Mouse (Mus musculus): ENCODE results near the gene Zfp865. TPM values are rescaled to one million over a fixed set of nuclear protein-coding genes. Genes with fewer than 3 reads are reported as not detected.
A peak's percentile ranks its signal among the peaks of the same experiment; 100 is the strongest.

Zfp865 gene
- polyA plus RNA-seq (2016; fragmentation: Nextera tagmentation; extraction: Ambion mirVana): 7.5 and 7.7 TPM in 2 replicates

DNA sequence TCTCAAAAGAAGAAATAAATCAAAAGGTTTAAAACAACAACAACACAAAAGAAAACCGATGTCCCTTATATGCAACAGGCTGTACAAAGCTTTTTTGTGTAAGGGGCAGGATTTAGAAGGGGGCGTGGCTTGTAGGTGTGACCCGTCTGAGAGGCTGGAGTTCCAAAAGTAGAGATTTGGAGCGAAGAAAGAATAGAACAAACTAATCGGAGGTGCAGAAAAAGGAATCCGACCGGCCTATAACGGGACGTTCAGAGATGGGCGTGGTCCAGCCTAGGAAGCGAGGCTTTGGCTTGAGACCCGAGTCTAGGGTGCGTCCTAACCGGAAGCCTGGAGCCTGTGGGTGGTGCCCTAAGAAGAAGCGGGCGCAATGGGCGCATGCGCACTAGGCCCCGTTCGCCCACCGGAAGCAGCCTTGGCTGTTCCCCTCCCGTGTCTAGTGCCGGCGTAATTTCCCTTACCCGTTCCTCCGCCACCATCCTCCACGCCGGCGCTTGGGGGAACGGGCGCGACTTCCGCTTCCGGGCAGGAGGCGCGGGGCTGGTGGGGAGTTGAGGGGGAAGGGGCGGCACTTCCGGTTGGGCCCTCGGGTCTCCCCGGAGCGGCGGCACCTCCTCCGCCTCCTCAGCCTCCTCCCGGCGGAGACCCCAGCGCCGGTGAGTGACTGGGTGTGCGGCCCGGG is at the start of gene Zfp865, which contains the start of gene Ccdc106:
TSS of gene Zfp865 (plus strand) at position 377 of the 682 bp plus-strand sequence.
TSS of gene Ccdc106 (plus strand) at position 554 of the 682 bp plus-strand sequence.
- peaks cover 54% of the 10 kb centered on the region for H3K36me3 ChIP-seq
- no peaks in the 10 kb centered on the region for H3K27me3 ChIP-seq (ENCODE audit: low read depth, poor library complexity, severe bottlenecking)
- H3K4me1 ChIP-seq: peaks cover 24% of the 10 kb centered on the region
- H3K9me3 ChIP-seq (replicated peaks): no peaks in the 10 kb centered on the region
- peak within 1 kb of the TSS; percentile 84 for H3K4me3 ChIP-seq
- peak; percentile 100 for DNase-seq (ENCODE audit: low spot score)
- H3K27ac ChIP-seq: peak within 1 kb of the TSS; percentile 97
- WGBS: under 1% methylated on average over 49 of the region's 49 CpGs

- Histone ChIP-seq H3K4me1 (peaks cover 3% of the 10 kb centered on the region; the same call in 1 of the 2 replicates), H3K27me3 (ENCODE audit: low read depth, poor library complexity, severe bottlenecking) (no peaks in the 10 kb centered on the region), H3K9me3 (replicated peaks) (no peaks in the 10 kb centered on the region), H3K36me3 (no peaks in the 10 kb centered on the region), H3K4me3 (no peak within 1 kb of the TSS), H3K27ac (no peak within 1 kb of the TSS)
- DNase-seq (ENCODE audit: low spot score): no peak
- 51% methylated on average over 6 of the region's 6 CpGs for WGBS
These were observed 49.1 kb upstream of the Zfp865 start, which contains the start of gene Sbk3 for GRCm38 (mm10) chr7:4971068-4971467. Gene Sbk3, minus strand, starts transcription at chr7:4971168.

DNA sequence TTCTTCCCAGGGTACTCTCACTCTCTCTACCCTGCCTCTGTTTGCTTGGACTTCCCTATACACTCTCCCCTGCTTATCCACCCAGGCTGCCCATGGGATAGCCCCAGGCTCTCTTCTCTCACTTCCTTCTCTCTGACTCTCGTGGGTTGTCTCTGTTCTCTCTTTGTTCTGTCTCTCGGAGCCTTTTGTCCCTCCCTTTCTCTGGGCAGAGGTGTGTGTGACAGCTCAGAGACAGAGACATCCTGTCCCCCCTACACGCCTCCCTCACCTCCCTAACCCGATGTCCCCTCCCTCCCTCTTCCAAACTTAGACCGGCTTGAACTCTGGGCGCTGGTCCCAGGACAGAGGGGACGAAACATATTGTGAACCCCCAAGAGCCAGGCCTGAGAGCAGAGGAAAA is 48.5 kb upstream of the Zfp865 start:
- WGBS: 16% methylated on average over 7 of the region's 7 CpGs
- no peak for DNase-seq (ENCODE audit: low spot score)
- no peaks in the 10 kb centered on the region for H3K9me3 ChIP-seq (replicated peaks)
- H3K4me1 ChIP-seq: peaks cover 3% of the 10 kb centered on the region; the same call in 1 of the 2 replicates
- no peak overlapping the region for H3K27ac ChIP-seq
- H3K27me3 ChIP-seq (ENCODE audit: low read depth, poor library complexity, severe bottlenecking): no peaks in the 10 kb centered on the region
- H3K36me3 ChIP-seq: no peaks in the 10 kb centered on the region
- H3K4me3 ChIP-seq: no peak overlapping the region

DNA sequence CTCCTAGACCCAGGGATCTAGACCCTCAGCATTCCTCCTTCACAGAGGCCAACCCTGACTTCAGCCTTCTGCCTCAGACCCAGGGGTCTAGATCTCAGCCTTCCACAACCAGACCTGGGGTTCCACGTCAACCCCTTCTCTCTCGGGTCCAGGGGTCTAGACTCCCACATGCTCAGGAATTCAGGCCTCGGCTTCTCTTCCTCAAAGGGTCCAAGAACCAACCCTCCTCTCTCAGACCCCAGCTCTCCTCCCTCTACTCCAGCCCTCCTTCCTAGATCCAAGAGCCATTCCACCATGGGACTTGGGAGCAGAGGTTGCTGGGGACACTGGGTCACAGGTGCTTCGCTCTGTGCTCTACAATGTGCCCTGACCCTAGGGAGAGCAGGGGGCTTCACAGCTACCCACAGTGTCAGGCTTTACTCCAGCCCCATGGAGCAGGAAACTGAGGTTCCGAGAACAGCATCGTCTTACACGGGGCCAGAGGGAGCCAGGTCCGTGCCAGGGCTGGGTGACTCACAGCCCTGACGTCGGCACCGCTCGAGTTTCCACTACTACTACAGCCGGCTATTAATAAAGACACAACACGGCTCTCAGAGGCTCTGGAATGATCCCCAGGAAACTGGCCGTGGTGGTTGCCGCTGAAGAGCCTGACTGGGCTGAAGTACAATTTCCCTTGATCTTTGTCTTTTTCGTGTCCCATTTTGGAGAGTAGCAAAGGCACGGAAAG is 47.7 kb upstream of the Zfp865 start:
- no peak overlapping the region for H3K27ac ChIP-seq
- H3K9me3 ChIP-seq (replicated peaks): no peaks in the 10 kb centered on the region
- H3K4me1 ChIP-seq: peaks cover 3% of the 10 kb centered on the region; the same call in 1 of the 2 replicates
- no peak overlapping the region for H3K4me3 ChIP-seq
- no peaks in the 10 kb centered on the region for H3K36me3 ChIP-seq
- WGBS: 82% methylated on average over 18 of the region's 18 CpGs
- DNase-seq (ENCODE audit: low spot score): no peak
- H3K27me3 ChIP-seq (ENCODE audit: low read depth, poor library complexity, severe bottlenecking): no peaks in the 10 kb centered on the region

- no peak overlapping the region for H3K27ac ChIP-seq
- WGBS: 56% methylated on average over 4 of the region's 4 CpGs
- H3K4me1 ChIP-seq: peaks cover 3% of the 10 kb centered on the region; the same call in 1 of the 2 replicates
- H3K36me3 ChIP-seq: no peaks in the 10 kb centered on the region
- H3K9me3 ChIP-seq (replicated peaks): no peaks in the 10 kb centered on the region
- DNase-seq (ENCODE audit: low spot score): no peak
- H3K27me3 ChIP-seq (ENCODE audit: low read depth, poor library complexity, severe bottlenecking): no peaks in the 10 kb centered on the region
- H3K4me3 ChIP-seq: no peak overlapping the region
These were observed 44.7 kb upstream of the Zfp865 start for GRCm38 (mm10) chr7:4975455-4975854.

GRCm38 (mm10) chr7:4976832-4977231 is 43.3 kb upstream of the Zfp865 start:
- H3K36me3 ChIP-seq: no peaks in the 10 kb centered on the region
- no peak overlapping the region for H3K27ac ChIP-seq
- WGBS: 91% methylated on average over 7 of the region's 7 CpGs
- no peak for DNase-seq (ENCODE audit: low spot score)
- H3K27me3 ChIP-seq (ENCODE audit: low read depth, poor library complexity, severe bottlenecking): no peaks in the 10 kb centered on the region
- H3K9me3 ChIP-seq (replicated peaks): no peaks in the 10 kb centered on the region
- no peak overlapping the region for H3K4me3 ChIP-seq
- peaks cover 3% of the 10 kb centered on the region; the same call in 1 of the 2 replicates for H3K4me1 ChIP-seq

- Histone ChIP-seq H3K4me1 (peaks cover under 1% of the 10 kb centered on the region; the same call in 1 of the 2 replicates), H3K27ac (no peak overlapping the region), H3K36me3 (peaks cover 20% of the 10 kb centered on the region), H3K4me3 (no peak overlapping the region), H3K9me3 (replicated peaks) (0 out of 2 replicates have a peak, but pooled peaks cover 2% of the 10 kb centered on the region), H3K27me3 (ENCODE audit: low read depth, poor library complexity, severe bottlenecking) (peaks cover 15% of the 10 kb centered on the region)
- no peak for DNase-seq (ENCODE audit: low spot score)
- WGBS: 73% methylated on average over 2 of the region's 2 CpGs
These were observed 31.9 kb upstream of the Zfp865 start for GRCm38 (mm10) chr7:4988250-4988649.

GRCm38 (mm10) chr7:4993347-4993998 is 26.7 kb upstream of the Zfp865 start:
- peak overlapping the region; percentile 70 for H3K4me3 ChIP-seq
- H3K27ac ChIP-seq: no peak overlapping the region
- 19% methylated on average over 55 of the region's 55 CpGs for WGBS

GRCm38 (mm10) chr7:4993999-4994788 is 26.0 kb upstream of the Zfp865 start:
- no peak overlapping the region for H3K27ac ChIP-seq
- DNase-seq (ENCODE audit: low spot score): no peak
- peaks cover 5% of the 10 kb centered on the region; the same call in 1 of the 2 replicates for H3K9me3 ChIP-seq (replicated peaks)
- H3K4me1 ChIP-seq: peaks cover 31% of the 10 kb centered on the region
- 45% methylated on average over 59 of the region's 59 CpGs for WGBS
- peaks cover 36% of the 10 kb centered on the region for H3K36me3 ChIP-seq
- H3K27me3 ChIP-seq (ENCODE audit: low read depth, poor library complexity, severe bottlenecking): peaks cover 39% of the 10 kb centered on the region
- H3K4me3 ChIP-seq: peak overlapping the region; percentile 70

More at GRCm38 (mm10) chr7:4993347-4993998, 26.7 kb upstream of the Zfp865 start:
- H3K4me1 ChIP-seq: peaks cover 31% of the 10 kb centered on the region
- peaks cover 36% of the 10 kb centered on the region for H3K36me3 ChIP-seq
- H3K9me3 ChIP-seq (replicated peaks): peaks cover 5% of the 10 kb centered on the region; the same call in 1 of the 2 replicates
- no peak for DNase-seq (ENCODE audit: low spot score)
- H3K27me3 ChIP-seq (ENCODE audit: low read depth, poor library complexity, severe bottlenecking): peaks cover 39% of the 10 kb centered on the region

GRCm38 (mm10) chr7:4995268-4996002 is 24.7 kb upstream of the Zfp865 start:
- WGBS: 7% methylated on average over 19 of the region's 19 CpGs
- Histone ChIP-seq H3K4me3 (peak overlapping the region; percentile 70), H3K27me3 (ENCODE audit: low read depth, poor library complexity, severe bottlenecking) (peaks cover 39% of the 10 kb centered on the region), H3K36me3 (peaks cover 36% of the 10 kb centered on the region), H3K4me1 (peaks cover 31% of the 10 kb centered on the region), H3K9me3 (replicated peaks) (peaks cover 5% of the 10 kb centered on the region; the same call in 1 of the 2 replicates), H3K27ac (peak overlapping the region; percentile 84)
- no peak for DNase-seq (ENCODE audit: low spot score)

DNA sequence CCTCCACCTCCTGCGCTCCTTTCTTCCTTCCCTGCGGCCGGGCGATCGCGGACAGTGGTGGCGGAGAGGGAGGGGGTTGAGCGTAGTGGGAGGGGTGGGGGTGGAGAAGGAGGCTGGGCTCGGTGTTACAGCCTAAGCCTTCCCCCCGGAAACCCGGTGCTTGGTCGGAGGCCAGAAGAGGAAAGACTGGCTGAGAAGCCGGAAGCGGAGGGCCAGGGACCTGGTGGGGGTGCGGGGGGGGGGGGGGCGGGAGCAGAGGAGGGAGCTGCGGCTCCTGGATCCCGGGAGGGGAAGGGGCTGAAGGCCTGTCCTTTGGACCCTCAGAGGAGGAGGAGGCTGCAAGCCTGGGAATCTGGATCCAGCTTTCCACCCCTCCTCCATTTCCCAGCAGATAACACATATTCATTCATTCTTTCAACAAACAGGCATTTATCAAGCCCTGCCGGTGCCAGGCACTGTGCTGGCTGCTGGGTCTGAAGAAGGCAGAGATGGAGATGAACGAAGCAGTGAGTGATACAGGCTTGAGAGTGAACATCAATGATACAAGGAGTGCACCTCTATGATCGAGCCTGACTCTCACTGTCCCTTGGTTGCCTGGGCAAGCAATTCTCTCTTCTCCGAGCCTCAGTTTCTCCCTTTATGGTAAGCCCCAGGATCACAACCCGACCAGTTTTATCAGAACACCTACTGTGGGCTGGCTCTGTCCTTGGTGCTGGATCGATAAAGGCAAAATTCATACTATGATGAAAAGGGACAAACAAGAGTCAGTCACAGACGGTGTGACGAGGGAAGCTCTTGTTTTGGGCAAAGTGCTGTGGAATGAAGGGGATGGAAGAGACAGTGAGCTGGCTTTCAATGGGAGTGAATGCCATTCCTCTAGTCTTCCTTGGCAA is 23.9 kb upstream of the Zfp865 start, which contains the start of gene Zfp579:
TSS of gene Zfp579 (minus strand) at position 156 of the 893 bp plus-strand sequence.
- Histone ChIP-seq H3K4me3 (peak within 1 kb of the TSS; percentile 70), H3K27ac (peak within 1 kb of the TSS; percentile 84), H3K4me1 (peaks cover 31% of the 10 kb centered on the region), H3K9me3 (replicated peaks) (peaks cover 5% of the 10 kb centered on the region; the same call in 1 of the 2 replicates), H3K27me3 (ENCODE audit: low read depth, poor library complexity, severe bottlenecking) (peaks cover 36% of the 10 kb centered on the region), H3K36me3 (peaks cover 32% of the 10 kb centered on the region)
- 8% methylated on average over 20 of the region's 26 CpGs for WGBS
- peak; percentile 97 for DNase-seq (ENCODE audit: low spot score)

Measured in limb, embryonic 10.5 days (tissue).